Mouse (Mus musculus) embryonic facial prominence, embryonic 10.5 days (tissue): Measurements from ENCODE around the gene Rpl7l1. TPM values are rescaled to one million over a fixed set of nuclear protein-coding genes. Genes with fewer than 3 reads are reported as not detected.

Source experiments
- DNase-seq: peaks from one replicate; pipeline ENCODE4 v3.0.0-alpha.2; 2017; ENCODE audit warnings: low spot score
- H3K27ac ChIP-seq: fragments of 300-500 bp; sonication (generic); replicated peaks from 2 replicates; pipeline ENCODE4 v1.5.1; 2016; ENCODE audit warnings: mild to moderate bottlenecking
- H3K27me3 ChIP-seq: fragments of 300-500 bp; sonication (generic); replicated peaks from 2 replicates; pipeline ENCODE4 v1.6.1; 2016; ENCODE audit warnings: low read depth, mild to moderate bottlenecking; ENCODE audit not compliant: poor library complexity, severe bottlenecking
- H3K36me3 ChIP-seq: fragments of 300-500 bp; sonication (generic); replicated peaks from 2 replicates; pipeline ENCODE4 v1.6.1; 2016; ENCODE audit warnings: mild to moderate bottlenecking, moderate library complexity
- H3K4me1 ChIP-seq: fragments of 300-500 bp; sonication (generic); 2 replicates; pipeline ENCODE4 v1.6.1; 2016
- H3K4me3 ChIP-seq: fragments of 300-500 bp; sonication (generic); 2 replicates; pipeline ENCODE4 v1.5.1; 2016; ENCODE audit warnings: mild to moderate bottlenecking, moderate library complexity
- H3K9me3 ChIP-seq: fragments of 300-500 bp; sonication (generic); 2 replicates; pipeline ENCODE4 v1.6.1; 2016; ENCODE audit warnings: mild to moderate bottlenecking
- WGBS: fragments of 180-500 bp; shearing (Covaris S2); methylation state at CpG from one replicate; pipeline ENCODE4 v1.1.7; 2016; 5-methylcytosine and 5-hydroxymethylcytosine counted together
- polyA plus RNA-seq: library from polyadenylated mRNA; unstranded; fragments of >200 nt; fragmentation: Nextera tagmentation; extraction: Ambion mirVana; gene quantifications from 2 replicates; pipeline ENCODE4 v1.2.1, GENCODE M21; 2016

Rpl7l1 gene
- polyA plus RNA-seq: 222 and 236 TPM in 2 replicates

DNA sequence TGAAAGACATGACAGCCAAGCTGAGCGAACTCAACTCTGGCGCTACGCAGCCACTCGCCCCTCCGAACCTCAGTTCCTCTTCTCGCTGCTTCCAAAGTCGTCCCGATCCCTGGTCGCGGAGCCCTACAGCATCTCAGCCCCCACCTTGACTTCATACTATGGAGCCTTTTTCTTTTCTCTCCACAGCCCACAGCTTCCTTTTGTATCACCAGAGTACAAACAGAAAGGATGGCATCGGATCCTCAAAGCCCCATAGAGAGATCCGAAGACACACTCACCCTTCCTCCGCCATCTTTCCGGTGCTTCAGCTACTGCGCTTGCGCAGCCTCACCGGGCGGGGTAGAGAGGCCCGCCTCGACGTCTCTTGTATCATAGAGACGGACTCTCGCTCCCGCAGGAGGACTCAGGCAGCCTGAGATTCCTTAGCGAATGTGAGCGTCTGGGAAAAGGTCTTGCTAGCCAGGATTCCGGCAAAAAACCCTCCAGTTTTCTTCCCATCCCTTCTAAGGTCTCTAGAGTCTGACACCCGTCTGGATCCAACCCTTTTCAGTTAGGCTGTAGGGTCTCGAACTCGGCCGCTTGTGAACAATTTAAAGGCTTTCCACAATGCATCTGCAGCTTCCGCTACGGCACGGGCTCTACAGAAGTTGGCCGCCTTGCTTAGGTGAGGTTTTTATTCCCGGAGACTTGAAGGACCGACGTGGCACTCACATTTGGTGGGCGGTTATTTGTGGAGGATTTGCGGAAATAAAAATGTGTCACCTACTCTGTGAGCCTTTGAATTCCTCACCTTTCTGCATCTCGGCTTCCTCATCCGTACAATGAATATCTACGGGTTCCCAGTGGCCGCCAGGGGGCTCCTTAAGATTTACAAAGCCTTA lies at the start of gene Rpl7l1:
Gene Rpl7l1, minus strand, starts transcription at position 332 of the 881 bp plus-strand sequence.
- WGBS: 1% methylated on average over 44 of the region's 44 CpGs
- Histone ChIP-seq H3K27me3 (no peaks in the 10 kb centered on the region), H3K4me3 (peak within 1 kb of the TSS; percentile 81), H3K9me3 (no peaks in the 10 kb centered on the region), H3K4me1 (peaks cover 8% of the 10 kb centered on the region), H3K36me3 (peaks cover 38% of the 10 kb centered on the region), H3K27ac (peak within 1 kb of the TSS; percentile 88)
- peak; percentile 94 for DNase-seq

DNA sequence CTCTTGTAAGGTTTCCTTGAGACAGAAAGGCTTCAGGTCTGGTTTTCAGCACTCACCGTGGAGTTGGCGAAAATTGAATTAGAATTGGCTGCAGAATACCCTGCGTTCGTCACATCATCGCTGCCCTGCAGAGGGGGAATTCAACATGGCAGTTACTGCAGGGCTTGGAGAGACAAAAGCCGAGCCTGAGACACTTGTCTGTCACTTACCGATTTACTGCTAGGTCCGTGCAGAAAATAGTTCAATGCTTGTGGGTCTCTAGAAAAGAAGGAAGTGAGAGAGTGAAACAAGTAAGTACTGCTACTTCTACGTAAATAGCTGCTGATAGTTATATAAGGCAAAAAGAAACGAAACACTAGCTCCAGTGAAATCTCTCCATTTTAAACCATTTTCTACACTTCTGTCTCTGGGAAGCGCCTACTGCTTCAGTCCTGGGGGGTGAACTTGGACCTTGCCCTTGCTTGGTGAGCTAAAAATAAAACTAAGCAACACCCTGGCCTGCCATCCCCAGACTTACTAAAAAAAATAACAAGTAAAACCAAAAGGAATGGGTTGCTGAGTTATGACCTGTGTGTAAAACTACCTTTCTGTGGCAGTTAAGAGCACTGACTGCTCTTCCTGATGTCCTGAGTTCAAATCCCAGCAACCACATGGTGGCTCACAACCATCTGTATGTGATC lies 47.5 kb upstream of the Rpl7l1 start:
- peaks cover 35% of the 10 kb centered on the region for H3K36me3 ChIP-seq
- H3K4me1 ChIP-seq: peaks cover 6% of the 10 kb centered on the region; the same call in 1 of the 2 replicates
- no peak overlapping the region for H3K4me3 ChIP-seq
- no peaks in the 10 kb centered on the region for H3K9me3 ChIP-seq
- no peak for DNase-seq
- WGBS: 89% methylated on average over 11 of the region's 11 CpGs
- H3K27ac ChIP-seq: no peak overlapping the region
- H3K27me3 ChIP-seq: no peaks in the 10 kb centered on the region

DNA sequence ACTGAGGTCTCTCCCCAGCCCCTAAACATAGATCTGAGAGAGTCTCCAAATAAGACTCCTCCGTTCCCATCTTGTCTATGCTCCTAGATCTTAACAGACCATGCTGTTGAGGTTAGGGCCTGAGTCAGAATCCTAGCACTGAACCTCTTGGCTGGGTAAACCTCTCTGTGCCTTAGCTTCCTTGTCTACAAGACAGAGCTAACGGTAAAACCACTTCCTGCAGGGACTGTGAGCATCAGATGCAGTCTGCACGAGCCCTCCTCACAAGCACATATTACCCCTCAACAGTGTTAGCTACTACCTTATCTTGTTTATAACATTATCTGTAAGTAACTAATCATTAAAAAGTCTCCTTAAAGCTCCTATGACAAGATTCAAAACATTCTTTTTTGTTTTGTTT lies 46.5 kb upstream of the Rpl7l1 start:
- 91% methylated on average over 3 of the region's 3 CpGs for WGBS
- Histone ChIP-seq H3K9me3 (no peaks in the 10 kb centered on the region), H3K4me3 (no peak overlapping the region), H3K27ac (no peak overlapping the region), H3K4me1 (peaks cover 6% of the 10 kb centered on the region; the same call in 1 of the 2 replicates), H3K27me3 (no peaks in the 10 kb centered on the region), H3K36me3 (peaks cover 46% of the 10 kb centered on the region)
- DNase-seq: no peak

DNA sequence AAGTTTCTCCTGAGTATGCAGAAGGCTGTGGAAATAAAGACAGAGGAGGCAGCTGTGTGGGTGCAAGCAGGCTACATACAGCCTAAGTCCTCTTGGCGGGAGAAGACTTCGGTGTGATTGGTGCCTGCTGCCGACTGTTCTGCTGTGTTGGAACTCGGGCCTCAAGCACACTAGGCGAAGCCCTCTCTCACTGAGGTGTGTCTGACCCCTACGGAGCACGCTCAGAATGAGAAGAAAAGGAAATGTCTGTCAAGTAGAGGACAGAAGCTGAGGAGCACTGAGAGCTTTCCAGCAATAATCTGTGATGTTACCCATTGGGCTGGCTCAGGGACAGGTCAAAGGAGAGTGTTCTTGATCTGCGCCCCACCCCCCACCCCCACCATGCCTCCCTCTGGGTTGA lies 40.6 kb upstream of the Rpl7l1 start:
- no peaks in the 10 kb centered on the region for H3K9me3 ChIP-seq
- no peak overlapping the region for H3K4me3 ChIP-seq
- H3K4me1 ChIP-seq: no peaks in the 10 kb centered on the region
- peaks cover 77% of the 10 kb centered on the region for H3K36me3 ChIP-seq
- DNase-seq: no peak
- H3K27me3 ChIP-seq: no peaks in the 10 kb centered on the region
- H3K27ac ChIP-seq: no peak overlapping the region
- 94% methylated on average over 8 of the region's 8 CpGs for WGBS

DNA sequence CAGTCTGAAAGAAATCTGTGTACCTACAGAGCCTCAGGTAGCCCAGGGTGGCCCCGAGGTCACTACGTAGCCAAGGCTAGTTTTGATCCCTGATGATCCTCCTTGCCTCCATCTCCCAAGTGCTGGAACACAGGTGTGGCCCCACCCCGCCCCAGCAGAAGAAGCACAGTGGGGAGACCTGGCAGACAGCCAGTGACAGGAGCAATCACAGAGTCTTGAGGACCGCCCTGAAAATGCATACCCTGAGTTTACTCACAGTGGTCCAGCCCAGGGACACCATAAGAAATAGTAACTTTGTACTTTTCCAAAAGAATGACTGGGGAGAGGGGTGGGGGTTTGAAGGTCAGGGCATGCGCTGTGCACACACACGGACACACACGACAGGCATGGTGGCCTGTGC lies 38.2 kb upstream of the Rpl7l1 start:
- DNase-seq: no peak
- Histone ChIP-seq H3K4me3 (no peak overlapping the region), H3K27ac (no peak overlapping the region), H3K27me3 (no peaks in the 10 kb centered on the region), H3K9me3 (no peaks in the 10 kb centered on the region), H3K36me3 (peaks cover 74% of the 10 kb centered on the region), H3K4me1 (no peaks in the 10 kb centered on the region)
- 95% methylated on average over 7 of the region's 7 CpGs for WGBS

DNA sequence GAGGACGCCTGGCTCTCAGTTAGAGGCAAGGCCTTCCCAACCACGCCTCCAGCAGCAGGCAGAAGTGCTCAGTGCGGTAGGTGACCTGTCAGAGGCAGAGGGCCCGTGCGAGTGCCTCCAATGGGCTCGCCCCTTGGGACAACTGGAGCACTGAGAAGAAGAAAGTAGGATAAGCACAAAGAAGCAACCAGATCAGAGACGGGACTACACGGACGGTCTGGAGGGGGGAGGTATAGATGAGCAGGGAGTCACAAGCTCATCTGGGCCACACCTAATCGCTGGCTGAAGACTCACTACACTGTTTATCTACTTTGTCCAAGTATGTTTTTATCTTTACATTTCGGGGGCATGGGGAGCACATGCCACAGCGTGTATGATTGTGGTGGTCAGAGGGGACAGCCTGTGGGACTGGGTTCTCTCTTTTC lies 35.3 kb upstream of the Rpl7l1 start:
- Histone ChIP-seq H3K9me3 (no peaks in the 10 kb centered on the region), H3K27ac (no peak overlapping the region), H3K4me3 (no peak overlapping the region), H3K27me3 (no peaks in the 10 kb centered on the region), H3K36me3 (peaks cover 56% of the 10 kb centered on the region), H3K4me1 (no peaks in the 10 kb centered on the region)
- WGBS: 86% methylated on average over 12 of the region's 12 CpGs
- DNase-seq: no peak

DNA sequence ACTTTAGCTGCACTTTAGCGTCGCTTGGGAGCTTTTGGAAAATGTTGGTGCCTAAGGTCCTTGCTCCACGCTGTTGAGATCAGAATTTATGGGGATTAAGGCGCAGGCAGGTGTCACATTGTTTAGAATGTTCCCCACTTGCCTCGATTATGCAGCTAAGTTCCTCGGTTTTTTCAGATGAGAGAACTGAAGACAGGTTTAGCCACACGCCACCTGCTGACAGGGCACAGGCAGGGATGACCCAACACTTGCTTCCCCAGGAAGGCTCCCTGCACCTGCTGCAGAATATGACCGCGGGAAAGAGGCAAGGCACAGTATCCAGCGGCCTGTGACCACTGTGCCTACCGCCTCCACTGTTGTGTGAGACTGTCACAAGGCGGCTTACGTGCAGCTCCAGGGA lies 33.8 kb upstream of the Rpl7l1 start:
- H3K36me3 ChIP-seq: peaks cover 56% of the 10 kb centered on the region
- 78% methylated on average over 13 of the region's 13 CpGs for WGBS
- no peak overlapping the region for H3K27ac ChIP-seq
- no peaks in the 10 kb centered on the region for H3K9me3 ChIP-seq
- H3K4me3 ChIP-seq: no peak overlapping the region
- H3K4me1 ChIP-seq: no peaks in the 10 kb centered on the region
- DNase-seq: no peak
- H3K27me3 ChIP-seq: no peaks in the 10 kb centered on the region

DNA sequence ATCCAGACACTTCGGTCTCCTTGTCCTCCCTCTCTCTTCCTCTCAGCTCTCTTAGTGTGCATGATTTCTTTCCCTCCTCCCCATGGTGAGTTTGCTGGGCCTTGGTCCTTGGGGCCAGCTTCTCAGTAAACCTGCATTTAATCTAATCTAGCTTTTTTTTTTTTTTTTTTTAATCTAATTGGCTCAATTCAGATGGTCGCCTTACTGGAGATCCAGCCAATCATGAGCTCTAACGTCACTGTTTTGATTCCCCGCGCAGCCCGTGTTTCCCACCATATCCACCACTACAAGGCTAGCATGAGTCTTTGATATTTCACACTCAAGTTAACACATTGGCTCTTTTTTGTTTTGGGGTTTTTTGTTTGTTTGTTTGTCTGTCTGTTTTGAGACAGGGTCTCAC lies 32.0 kb upstream of the Rpl7l1 start:
- DNase-seq: no peak
- Histone ChIP-seq H3K4me1 (no peaks in the 10 kb centered on the region), H3K9me3 (no peaks in the 10 kb centered on the region), H3K27ac (no peak overlapping the region), H3K36me3 (peaks cover 52% of the 10 kb centered on the region), H3K4me3 (no peak overlapping the region), H3K27me3 (no peaks in the 10 kb centered on the region)
- WGBS: 90% methylated on average over 6 of the region's 6 CpGs

DNA sequence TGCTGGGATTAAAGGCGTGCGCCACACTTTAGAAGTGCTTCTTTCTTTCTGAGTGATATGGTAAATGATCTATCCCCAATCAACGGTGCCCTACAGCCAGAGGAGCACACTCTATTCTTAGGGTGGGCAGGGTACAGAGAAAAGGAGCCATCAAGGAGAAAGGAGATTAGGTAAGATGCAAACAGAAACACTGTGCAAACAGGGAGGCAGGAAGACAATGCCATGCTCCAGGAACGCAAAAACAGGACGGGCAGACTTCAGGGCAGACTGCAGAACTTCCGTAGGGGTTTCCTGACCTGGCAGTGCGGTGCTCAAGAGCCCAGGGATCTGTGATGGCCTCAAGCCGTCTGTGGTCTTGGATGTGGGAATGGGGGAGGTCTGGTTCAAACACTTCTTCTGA lies 31.2 kb upstream of the Rpl7l1 start:
- WGBS: 90% methylated on average over 8 of the region's 8 CpGs
- no peaks in the 10 kb centered on the region for H3K27me3 ChIP-seq
- H3K4me1 ChIP-seq: no peaks in the 10 kb centered on the region
- no peak for DNase-seq
- peaks cover 51% of the 10 kb centered on the region for H3K36me3 ChIP-seq
- H3K27ac ChIP-seq: no peak overlapping the region
- H3K9me3 ChIP-seq: no peaks in the 10 kb centered on the region
- no peak overlapping the region for H3K4me3 ChIP-seq

DNA sequence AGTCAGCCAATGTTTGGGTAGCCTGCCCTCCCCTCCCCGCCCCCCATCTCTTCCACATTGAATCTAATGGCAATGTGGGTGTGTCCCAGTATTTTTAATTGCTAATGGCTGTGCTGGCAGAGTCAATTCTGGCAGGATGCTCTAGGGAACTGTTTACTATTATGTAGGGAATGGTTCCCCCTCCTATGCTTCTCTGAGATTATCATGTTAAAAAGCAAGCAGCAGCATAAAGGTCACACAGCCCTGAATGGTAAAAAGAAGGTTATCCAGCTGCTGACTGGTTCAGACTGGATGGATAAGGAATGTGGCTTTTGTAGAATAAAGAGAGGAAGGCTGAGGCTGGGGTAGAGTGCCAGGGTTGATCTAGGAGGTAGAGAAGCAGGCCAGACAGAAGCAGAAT lies 30.0 kb upstream of the Rpl7l1 start:
- H3K27ac ChIP-seq: no peak overlapping the region
- H3K4me1 ChIP-seq: no peaks in the 10 kb centered on the region
- H3K9me3 ChIP-seq: no peaks in the 10 kb centered on the region
- no peak for DNase-seq
- H3K36me3 ChIP-seq: peaks cover 52% of the 10 kb centered on the region
- no peaks in the 10 kb centered on the region for H3K27me3 ChIP-seq
- H3K4me3 ChIP-seq: no peak overlapping the region
- WGBS: 90% methylated on average over 1 of the region's 1 CpGs

DNA sequence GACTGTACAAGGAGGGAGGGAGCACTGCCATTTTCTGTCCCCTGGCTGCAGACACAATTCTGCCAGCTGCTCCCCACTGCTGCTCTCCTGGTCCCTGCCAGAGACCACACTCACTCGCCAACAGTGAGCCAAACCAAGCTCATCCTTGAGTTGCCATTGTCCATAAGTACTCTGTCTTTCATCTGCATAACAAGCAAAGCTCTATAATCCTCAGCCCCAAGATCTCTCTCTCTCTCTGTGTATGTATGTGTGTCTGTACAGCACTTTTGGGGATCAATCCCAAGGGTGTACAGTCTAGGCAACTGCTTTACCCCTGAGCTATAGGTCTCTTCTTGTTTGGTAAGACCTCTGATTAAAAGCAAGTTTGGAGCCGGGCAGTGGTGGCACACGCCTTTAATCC lies 28.2 kb upstream of the Rpl7l1 start:
- Histone ChIP-seq H3K9me3 (no peaks in the 10 kb centered on the region), H3K36me3 (peaks cover 62% of the 10 kb centered on the region)
- WGBS: 91% methylated on average over 3 of the region's 3 CpGs

DNA sequence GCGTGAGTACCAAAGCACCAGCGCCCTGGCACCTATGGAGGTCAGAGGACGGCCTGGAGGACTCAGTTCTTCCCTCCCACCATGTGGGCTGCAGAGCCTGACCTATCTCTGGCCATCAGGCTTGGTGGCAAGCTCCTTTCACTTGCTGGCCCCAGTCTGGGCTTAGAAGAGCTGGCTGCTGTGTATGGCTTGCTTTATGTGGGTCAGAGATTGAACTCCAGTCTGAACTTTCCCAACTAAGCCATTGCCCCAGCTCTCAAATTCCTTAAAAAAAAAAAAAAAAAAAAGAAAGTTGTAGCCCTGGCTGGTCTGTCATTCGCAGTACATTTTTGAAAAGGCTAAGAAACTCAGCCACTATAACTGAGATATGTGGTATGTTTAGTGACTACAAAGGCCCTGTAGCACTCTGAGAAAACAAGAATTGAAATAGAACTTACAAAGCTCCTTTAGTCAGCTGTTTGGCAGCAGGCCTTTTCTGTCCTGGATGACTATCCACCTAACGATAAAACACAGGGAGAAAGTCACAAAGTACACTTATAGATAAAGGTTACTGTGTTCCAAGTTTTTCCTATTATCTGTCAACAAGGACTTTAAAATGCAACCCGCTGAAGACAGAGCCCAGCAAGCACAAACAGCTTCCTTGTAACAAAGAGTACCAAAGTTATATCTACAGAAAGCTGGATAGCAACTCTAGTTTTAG lies 26.8 kb upstream of the Rpl7l1 start:
- DNase-seq: no peak
- no peak overlapping the region for H3K27ac ChIP-seq
- peaks cover 59% of the 10 kb centered on the region for H3K36me3 ChIP-seq
- no peaks in the 10 kb centered on the region for H3K27me3 ChIP-seq
- H3K4me3 ChIP-seq: no peak overlapping the region
- H3K9me3 ChIP-seq: no peaks in the 10 kb centered on the region
- H3K4me1 ChIP-seq: no peaks in the 10 kb centered on the region
- 84% methylated on average over 6 of the region's 6 CpGs for WGBS

More for the DNA sequence above, 28.2 kb upstream of the Rpl7l1 start:
- H3K27me3 ChIP-seq: no peaks in the 10 kb centered on the region
- no peak overlapping the region for H3K4me3 ChIP-seq
- DNase-seq: no peak
- no peak overlapping the region for H3K27ac ChIP-seq
- no peaks in the 10 kb centered on the region for H3K4me1 ChIP-seq
